Mouse (Mus musculus): Measurements from ENCODE around the gene U90926. TPM values are rescaled to one million over a fixed set of nuclear protein-coding genes. Genes with fewer than 3 reads are reported as not detected.

U90926 gene
- not detected in 2 replicates for polyA plus RNA-seq (2015; fragmentation: Nextera tagmentation; extraction: Ambion mirVana)

- no peaks in the 10 kb centered on the region for H3K36me3 ChIP-seq
- H3K27ac ChIP-seq: no peak within 1 kb of the TSS
- H3K9me3 ChIP-seq: no peaks in the 10 kb centered on the region
- H3K27me3 ChIP-seq: no peaks in the 10 kb centered on the region
- WGBS: 95% methylated on average over 4 of the region's 4 CpGs
- no peak within 1 kb of the TSS for H3K4me3 ChIP-seq (replicated peaks)
- no peak within 1 kb of the TSS for H3K4me2 ChIP-seq (replicated peaks)
- H3K9ac ChIP-seq (replicated peaks): no peak within 1 kb of the TSS
- H3K4me1 ChIP-seq (replicated peaks): peaks cover 18% of the 10 kb centered on the region
- no peak for ATAC-seq
Observed at GRCm38 (mm10) chr5:92215308-92215707, at the start of gene U90926. Gene U90926 (minus strand): TSS chr5:92215408.

GRCm38 (mm10) chr5:92263761-92264359 lies 48.7 kb upstream of the U90926 start:
- Histone ChIP-seq H3K4me2 (replicated peaks) (no peak overlapping the region), H3K4me3 (replicated peaks) (no peak overlapping the region), H3K9ac (replicated peaks) (no peak overlapping the region), H3K27me3 (no peaks in the 10 kb centered on the region), H3K27ac (no peak overlapping the region), H3K36me3 (no peaks in the 10 kb centered on the region), H3K9me3 (no peaks in the 10 kb centered on the region), H3K4me1 (replicated peaks) (peaks cover 9% of the 10 kb centered on the region)
- WGBS: 5% methylated on average over 4 of the region's 4 CpGs
- peak; percentile 95 for ATAC-seq

GRCm38 (mm10) chr5:92262646-92263045 lies 47.4 kb upstream of the U90926 start:
- H3K4me1 ChIP-seq (replicated peaks): peaks cover 9% of the 10 kb centered on the region
- no peak for ATAC-seq
- H3K9ac ChIP-seq (replicated peaks): no peak overlapping the region
- no peak overlapping the region for H3K4me3 ChIP-seq (replicated peaks)
- H3K4me2 ChIP-seq (replicated peaks): no peak overlapping the region
- H3K36me3 ChIP-seq: no peaks in the 10 kb centered on the region
- no peaks in the 10 kb centered on the region for H3K9me3 ChIP-seq
- H3K27ac ChIP-seq: no peak overlapping the region
- 0 out of 2 replicates have a peak, but pooled peaks cover 4% of the 10 kb centered on the region for H3K27me3 ChIP-seq
- 92% methylated on average over 8 of the region's 8 CpGs for WGBS

GRCm38 (mm10) chr5:92256218-92256617 lies 41.0 kb upstream of the U90926 start, which contains the start of gene Ppef2:
Gene Ppef2 (minus strand): TSS chr5:92256278.
- no peak within 1 kb of the TSS for H3K4me3 ChIP-seq (replicated peaks)
- no peak within 1 kb of the TSS for H3K4me2 ChIP-seq (replicated peaks)
- peaks cover 7% of the 10 kb centered on the region; the same call in 1 of the 2 replicates for H3K27me3 ChIP-seq
- WGBS: 7% methylated on average over 6 of the region's 6 CpGs
- H3K36me3 ChIP-seq: no peaks in the 10 kb centered on the region
- H3K4me1 ChIP-seq (replicated peaks): peaks cover 13% of the 10 kb centered on the region
- no peak within 1 kb of the TSS for H3K27ac ChIP-seq
- no peaks in the 10 kb centered on the region for H3K9me3 ChIP-seq
- H3K9ac ChIP-seq (replicated peaks): no peak within 1 kb of the TSS
- ATAC-seq: no peak

- Histone ChIP-seq H3K27ac (no peak overlapping the region), H3K4me1 (replicated peaks) (peaks cover 13% of the 10 kb centered on the region), H3K4me3 (replicated peaks) (no peak overlapping the region), H3K27me3 (peaks cover 7% of the 10 kb centered on the region; the same call in 1 of the 2 replicates), H3K4me2 (replicated peaks) (no peak overlapping the region), H3K9me3 (no peaks in the 10 kb centered on the region), H3K36me3 (no peaks in the 10 kb centered on the region), H3K9ac (replicated peaks) (no peak overlapping the region)
- no peak for ATAC-seq
- 74% methylated on average over 6 of the region's 6 CpGs for WGBS
Observed at GRCm38 (mm10) chr5:92254476-92254875, 39.3 kb upstream of the U90926 start.

DNA sequence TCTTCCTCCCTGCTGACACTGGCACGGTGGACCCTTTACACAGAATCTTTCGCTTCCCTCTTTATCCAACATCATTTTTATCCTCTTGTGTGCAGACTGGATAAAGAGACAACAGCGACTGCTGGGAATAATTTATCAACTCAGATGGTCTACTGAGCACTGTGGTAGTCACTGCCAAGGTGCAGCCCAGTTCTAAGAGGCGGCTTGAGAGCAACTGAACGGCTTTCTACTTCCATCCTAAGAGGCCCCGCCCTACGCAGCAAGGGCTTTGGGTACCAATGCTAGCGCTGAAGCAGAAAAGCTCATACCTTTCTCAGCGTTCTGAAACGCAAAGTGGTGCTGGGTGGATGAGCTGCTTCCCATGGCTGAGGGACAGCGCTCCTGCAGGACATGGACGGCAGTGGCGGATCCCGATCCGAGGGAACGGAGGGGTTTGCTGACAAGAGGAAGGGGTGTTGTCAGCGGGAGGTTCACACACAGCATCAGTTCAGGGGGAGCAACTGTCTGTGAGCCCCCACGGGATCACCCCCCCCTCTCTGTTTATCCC lies 37.7 kb upstream of the U90926 start:
- H3K36me3 ChIP-seq: no peaks in the 10 kb centered on the region
- no peaks in the 10 kb centered on the region for H3K9me3 ChIP-seq
- WGBS: 20% methylated on average over 18 of the region's 18 CpGs
- no peak overlapping the region; the same call in 1 of the 2 replicates for H3K9ac ChIP-seq (replicated peaks)
- H3K4me1 ChIP-seq (replicated peaks): peaks cover 13% of the 10 kb centered on the region
- peak overlapping the region; percentile 18; the same call in 1 of the 2 replicates for H3K4me3 ChIP-seq (replicated peaks)
- peak overlapping the region; percentile 39 for H3K4me2 ChIP-seq (replicated peaks)
- peak; percentile 77 for ATAC-seq
- peaks cover 4% of the 10 kb centered on the region; the same call in 1 of the 2 replicates for H3K27me3 ChIP-seq
- no peak overlapping the region for H3K27ac ChIP-seq

GRCm38 (mm10) chr5:92252031-92252430 lies 36.8 kb upstream of the U90926 start:
- no peak overlapping the region for H3K9ac ChIP-seq (replicated peaks)
- peaks cover 4% of the 10 kb centered on the region; the same call in 1 of the 2 replicates for H3K27me3 ChIP-seq
- H3K4me3 ChIP-seq (replicated peaks): no peak overlapping the region
- H3K27ac ChIP-seq: no peak overlapping the region
- 93% methylated on average over 6 of the region's 6 CpGs for WGBS
- no peaks in the 10 kb centered on the region for H3K36me3 ChIP-seq
- no peak for ATAC-seq
- H3K9me3 ChIP-seq: no peaks in the 10 kb centered on the region
- H3K4me2 ChIP-seq (replicated peaks): no peak overlapping the region
- H3K4me1 ChIP-seq (replicated peaks): peaks cover 13% of the 10 kb centered on the region

- no peaks in the 10 kb centered on the region for H3K36me3 ChIP-seq
- 90% methylated on average over 11 of the region's 11 CpGs for WGBS
- H3K9me3 ChIP-seq: no peaks in the 10 kb centered on the region
- no peak overlapping the region for H3K4me3 ChIP-seq (replicated peaks)
- 0 out of 2 replicates have a peak, but pooled peaks cover 6% of the 10 kb centered on the region for H3K4me1 ChIP-seq (replicated peaks)
- no peaks in the 10 kb centered on the region for H3K27me3 ChIP-seq
- H3K27ac ChIP-seq: no peak overlapping the region
- H3K4me2 ChIP-seq (replicated peaks): no peak overlapping the region
- ATAC-seq: no peak
- no peak overlapping the region for H3K9ac ChIP-seq (replicated peaks)
Observed at GRCm38 (mm10) chr5:92248614-92249013, 33.4 kb upstream of the U90926 start.

- 92% methylated on average over 9 of the region's 9 CpGs for WGBS
- no peak overlapping the region for H3K27ac ChIP-seq
Observed at GRCm38 (mm10) chr5:92245483-92245882, 30.3 kb upstream of the U90926 start.

GRCm38 (mm10) chr5:92244900-92245299 lies 29.7 kb upstream of the U90926 start:
- no peak for ATAC-seq
- WGBS: 96% methylated on average over 2 of the region's 2 CpGs
- Histone ChIP-seq H3K4me1 (replicated peaks) (no peaks in the 10 kb centered on the region), H3K36me3 (no peaks in the 10 kb centered on the region), H3K9me3 (no peaks in the 10 kb centered on the region), H3K27ac (no peak overlapping the region), H3K27me3 (no peaks in the 10 kb centered on the region), H3K4me3 (replicated peaks) (no peak overlapping the region), H3K9ac (replicated peaks) (no peak overlapping the region), H3K4me2 (replicated peaks) (no peak overlapping the region)

More at GRCm38 (mm10) chr5:92245483-92245882, 30.3 kb upstream of the U90926 start:
- Histone ChIP-seq H3K4me2 (replicated peaks) (no peak overlapping the region), H3K27me3 (no peaks in the 10 kb centered on the region), H3K36me3 (no peaks in the 10 kb centered on the region), H3K4me1 (replicated peaks) (no peaks in the 10 kb centered on the region), H3K9me3 (no peaks in the 10 kb centered on the region), H3K4me3 (replicated peaks) (no peak overlapping the region), H3K9ac (replicated peaks) (no peak overlapping the region)
- ATAC-seq: no peak

DNA sequence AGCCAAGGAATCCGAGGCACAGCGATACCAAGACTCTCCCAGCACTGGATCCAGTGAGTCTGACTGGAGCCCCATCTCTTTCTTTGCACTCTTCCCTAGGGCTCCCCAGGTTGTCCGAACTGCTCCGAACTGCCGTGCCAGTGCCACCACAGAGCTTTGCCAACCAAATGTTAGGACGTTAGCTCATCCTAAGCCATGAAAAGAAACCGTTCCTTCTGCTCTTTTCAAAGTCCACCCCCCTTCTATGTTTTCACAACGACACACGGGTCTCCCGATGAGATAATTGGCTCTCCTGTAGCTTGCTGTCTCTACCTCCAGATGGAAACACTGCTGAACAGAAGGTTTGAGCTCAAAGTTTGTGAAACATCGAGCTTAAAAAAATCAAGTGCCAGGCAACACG lies 25.6 kb upstream of the U90926 start:
- WGBS: 90% methylated on average over 12 of the region's 12 CpGs
- no peaks in the 10 kb centered on the region for H3K36me3 ChIP-seq
- no peaks in the 10 kb centered on the region for H3K9me3 ChIP-seq
- H3K9ac ChIP-seq (replicated peaks): no peak overlapping the region
- no peak overlapping the region for H3K4me2 ChIP-seq (replicated peaks)
- 0 out of 2 replicates have a peak, but pooled peaks cover 3% of the 10 kb centered on the region for H3K27me3 ChIP-seq
- no peaks in the 10 kb centered on the region for H3K4me1 ChIP-seq (replicated peaks)
- no peak overlapping the region for H3K4me3 ChIP-seq (replicated peaks)
- no peak overlapping the region for H3K27ac ChIP-seq
- ATAC-seq: no peak

GRCm38 (mm10) chr5:92239333-92240232 lies 24.4 kb upstream of the U90926 start:
- WGBS: 42% methylated on average over 29 of the region's 29 CpGs
- H3K9ac ChIP-seq (replicated peaks): no peak overlapping the region

More at GRCm38 (mm10) chr5:92239333-92240232, 24.4 kb upstream of the U90926 start:
- H3K27ac ChIP-seq: no peak overlapping the region
- H3K4me3 ChIP-seq (replicated peaks): no peak overlapping the region
- H3K36me3 ChIP-seq: no peaks in the 10 kb centered on the region
- no peaks in the 10 kb centered on the region for H3K9me3 ChIP-seq
- H3K27me3 ChIP-seq: 0 out of 2 replicates have a peak, but pooled peaks cover 3% of the 10 kb centered on the region
- H3K4me2 ChIP-seq (replicated peaks): peak overlapping the region; percentile 21
- peak; percentile 79 for ATAC-seq
- no peaks in the 10 kb centered on the region for H3K4me1 ChIP-seq (replicated peaks)
